Mouse (Mus musculus): ENCODE results near the gene Sh3pxd2a.

The Sh3pxd2a gene

DNA sequence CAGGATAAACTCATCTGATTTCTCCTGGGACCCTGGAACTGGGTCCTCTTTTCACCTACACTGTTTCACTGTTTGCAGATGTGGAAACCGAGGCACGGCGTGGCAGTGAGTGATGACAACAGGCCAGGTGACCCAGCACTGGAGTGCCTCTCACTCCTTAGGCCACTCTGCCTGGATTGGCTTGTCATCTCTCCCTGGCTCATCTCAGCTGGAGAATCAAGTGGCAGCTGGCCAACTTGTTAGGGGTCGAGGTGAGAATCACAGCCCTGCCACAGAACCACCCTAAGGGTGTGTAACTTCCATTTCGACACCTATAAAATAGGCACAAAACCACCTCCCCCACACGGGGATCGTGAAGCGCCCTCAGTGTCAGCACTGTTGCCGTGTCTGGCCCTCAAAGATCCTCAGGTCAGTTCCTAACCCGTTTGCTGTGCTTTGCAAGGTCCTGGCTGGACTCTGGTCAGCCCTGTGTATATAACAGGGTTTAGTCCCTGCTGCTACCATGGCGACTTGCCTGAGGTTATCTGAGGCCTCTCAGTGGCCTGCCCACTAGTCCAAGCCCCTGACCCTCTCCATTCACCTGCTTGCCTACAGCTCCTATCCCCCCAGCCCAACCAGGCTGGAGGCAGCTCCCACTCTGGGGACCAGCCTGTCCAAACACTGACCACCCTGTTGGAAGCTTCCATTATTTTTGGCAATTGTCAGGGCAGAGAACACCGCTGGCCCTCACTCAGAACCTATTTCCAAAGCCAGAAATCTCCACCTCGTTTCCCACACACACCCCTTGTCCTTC is 6.3 kb downstream of the Sh3pxd2a start:
- Histone ChIP-seq H3K27me3 (ENCODE audit: insufficient read depth, low read length) (peaks cover 39% of the 10 kb centered on the region), H3K9me3 (ENCODE audit: low read length) (no peaks in the 10 kb centered on the region), H3K36me3 (ENCODE audit: insufficient read depth, low read length) (0 out of 2 replicates have a peak, but pooled peaks cover 7% of the 10 kb centered on the region), H3K4me1 (replicated peaks; ENCODE audit: low read depth, low read length) (peaks cover 88% of the 10 kb centered on the region), H3K4me3 (replicated peaks; ENCODE audit: low read length) (peak overlapping the region; percentile 49)
- no peak for TF ChIP-seq CTCF (conservative IDR thresholded peaks at IDR 0.05; ENCODE audit: low read length)
- TF ChIP-seq NANOG (IDR thresholded peaks at IDR 0.05; ENCODE audit: borderline replicate concordance, low read length), result no peak
- no peak for TF ChIP-seq POU5F1 (IDR thresholded peaks at IDR 0.05; ENCODE audit: borderline replicate concordance, low read length)

DNA sequence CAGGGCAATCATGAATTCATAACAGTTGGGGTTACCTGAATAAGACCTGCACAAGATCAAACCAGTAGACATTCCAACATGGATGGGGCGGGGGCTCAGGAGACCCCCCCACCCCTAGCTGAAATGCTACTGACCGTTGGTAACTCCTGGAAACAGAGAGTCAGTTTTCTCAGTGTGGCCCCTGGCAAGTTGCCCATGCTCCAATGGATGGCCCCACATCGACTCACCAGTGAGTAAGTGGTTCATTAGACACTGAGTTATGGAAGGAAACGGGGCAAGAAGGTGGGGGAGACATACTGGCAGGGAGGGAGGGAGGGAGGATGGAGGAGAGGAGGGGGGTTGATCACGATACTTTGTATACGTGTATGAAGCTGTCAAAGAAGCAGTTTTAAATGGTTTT is 8.2 kb downstream of the Sh3pxd2a start:
- TF ChIP-seq NANOG (IDR thresholded peaks at IDR 0.05; ENCODE audit: borderline replicate concordance, low read length) (no peak), CTCF (conservative IDR thresholded peaks at IDR 0.05; ENCODE audit: low read length) (no peak), POU5F1 (IDR thresholded peaks at IDR 0.05; ENCODE audit: borderline replicate concordance, low read length) (no peak)
- Histone ChIP-seq H3K27me3 (ENCODE audit: insufficient read depth, low read length) (peaks cover 34% of the 10 kb centered on the region), H3K4me3 (replicated peaks; ENCODE audit: low read length) (no peak overlapping the region), H3K9me3 (ENCODE audit: low read length) (no peaks in the 10 kb centered on the region), H3K4me1 (replicated peaks; ENCODE audit: low read depth, low read length) (peaks cover 94% of the 10 kb centered on the region), H3K36me3 (ENCODE audit: insufficient read depth, low read length) (0 out of 2 replicates have a peak, but pooled peaks cover 7% of the 10 kb centered on the region)

DNA sequence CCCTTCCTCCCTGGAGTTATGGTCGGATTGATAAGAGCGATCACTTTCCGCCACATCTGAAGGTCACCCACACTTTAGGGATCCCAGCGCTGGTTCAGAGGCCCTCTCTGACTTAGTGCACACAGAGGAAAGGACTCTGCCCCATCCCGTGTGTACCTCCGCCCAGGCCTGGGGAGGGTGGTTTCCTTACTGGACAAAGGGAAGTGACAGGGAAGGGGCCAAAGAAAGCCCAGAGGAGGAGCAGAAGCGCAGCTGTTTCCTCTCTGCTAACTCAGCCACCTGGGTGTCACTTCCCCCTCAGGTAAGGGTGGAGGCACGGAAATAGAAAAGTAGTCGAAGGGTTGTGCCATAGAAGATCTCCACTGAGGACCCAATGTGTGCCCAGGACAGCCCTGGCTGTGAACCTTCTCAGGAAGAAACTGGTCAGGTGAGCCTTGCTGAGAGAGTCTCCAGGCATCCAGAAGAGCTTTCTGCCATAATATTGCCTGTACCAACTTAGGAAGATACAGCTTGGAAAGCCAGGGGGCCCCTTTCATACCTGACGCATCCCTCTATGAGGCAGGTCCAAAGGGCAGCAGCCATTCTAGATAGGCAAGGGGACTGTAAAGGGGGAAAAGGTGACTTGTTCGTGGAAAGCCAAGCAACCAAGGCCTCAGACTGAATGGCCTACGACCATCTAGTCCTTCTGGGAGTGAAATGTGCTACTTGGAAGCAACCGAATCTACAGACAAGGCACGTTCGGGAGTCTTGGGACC is 9.0 kb downstream of the Sh3pxd2a start:
- H3K4me1 ChIP-seq (replicated peaks; ENCODE audit: low read depth, low read length), result peaks cover 94% of the 10 kb centered on the region
- peak overlapping the region; percentile 46 for H3K4me3 ChIP-seq (replicated peaks; ENCODE audit: low read length)
- no peaks in the 10 kb centered on the region for H3K9me3 ChIP-seq (ENCODE audit: low read length)
- TF ChIP-seq CTCF (conservative IDR thresholded peaks at IDR 0.05; ENCODE audit: low read length) (no peak), NANOG (IDR thresholded peaks at IDR 0.05; ENCODE audit: borderline replicate concordance, low read length) (no peak), POU5F1 (IDR thresholded peaks at IDR 0.05; ENCODE audit: borderline replicate concordance, low read length) (no peak)
- peaks cover 34% of the 10 kb centered on the region for H3K27me3 ChIP-seq (ENCODE audit: insufficient read depth, low read length)
- 0 out of 2 replicates have a peak, but pooled peaks cover 7% of the 10 kb centered on the region for H3K36me3 ChIP-seq (ENCODE audit: insufficient read depth, low read length)

DNA sequence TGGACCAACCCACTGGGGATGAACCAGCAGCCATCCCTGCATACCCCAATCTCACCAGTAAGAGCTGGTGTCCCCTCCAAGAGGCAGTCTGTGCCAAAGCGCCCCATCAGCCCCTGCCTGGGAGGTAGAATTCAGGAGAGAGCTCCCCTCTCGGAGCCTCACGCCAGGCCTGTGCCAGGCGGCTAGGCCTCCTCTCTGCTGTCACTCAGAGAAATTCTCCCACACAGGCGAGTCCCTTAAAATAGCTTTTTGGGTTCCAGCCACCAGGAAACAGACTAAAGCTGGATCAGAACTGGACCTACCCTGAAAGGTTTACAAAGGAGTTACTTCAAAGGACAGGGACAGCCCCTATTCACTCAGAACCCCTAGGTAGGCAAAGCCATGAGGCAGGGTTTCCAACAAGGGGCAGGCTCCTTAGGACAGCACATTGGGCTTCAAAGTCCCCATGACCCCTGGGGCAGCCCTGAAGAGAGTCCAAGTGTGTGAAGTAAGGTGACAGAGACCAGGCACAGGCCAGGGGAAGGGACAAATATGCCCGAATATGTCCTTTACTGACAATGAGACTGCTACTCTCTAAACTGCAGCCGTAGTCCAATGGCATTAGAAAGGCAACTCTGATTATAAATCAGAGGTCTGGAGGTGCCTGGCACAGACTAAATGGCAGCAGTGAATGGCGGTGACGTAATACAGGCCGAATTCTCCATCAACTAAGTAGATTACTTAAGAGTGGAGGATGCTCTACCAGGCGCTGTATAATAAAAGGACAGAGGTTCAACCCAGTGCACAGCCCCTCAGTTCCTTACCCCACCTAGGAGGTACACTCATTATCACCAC is 9.8 kb downstream of the Sh3pxd2a start:
- peaks cover 91% of the 10 kb centered on the region for H3K4me1 ChIP-seq (replicated peaks; ENCODE audit: low read depth, low read length)

DNA sequence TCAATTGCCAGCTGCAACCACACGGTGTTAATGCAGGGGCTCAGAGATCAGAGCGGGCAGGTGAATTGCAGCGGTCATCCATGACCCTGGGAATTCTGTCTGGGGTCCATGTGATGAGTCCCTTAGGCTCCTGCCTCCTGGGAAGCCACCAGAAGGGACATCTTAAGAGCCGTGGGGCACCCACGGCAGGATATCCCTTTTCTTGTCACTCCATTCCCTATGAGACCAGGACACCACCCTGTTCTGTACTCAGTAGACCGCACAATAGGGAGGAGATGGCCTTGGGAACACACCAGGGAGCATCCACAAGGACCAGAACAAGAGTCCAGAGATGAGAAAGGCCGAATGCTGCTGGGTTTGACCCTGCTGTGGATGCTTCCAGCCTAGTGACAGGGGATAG is 10.8 kb downstream of the Sh3pxd2a start:
- H3K4me1 ChIP-seq (replicated peaks; ENCODE audit: low read depth, low read length), result peaks cover 91% of the 10 kb centered on the region
- H3K9me3 ChIP-seq (ENCODE audit: low read length), result no peaks in the 10 kb centered on the region
- peaks cover 24% of the 10 kb centered on the region for H3K27me3 ChIP-seq (ENCODE audit: insufficient read depth, low read length)
- no peak overlapping the region for H3K4me3 ChIP-seq (replicated peaks; ENCODE audit: low read length)
- no peaks in the 10 kb centered on the region for H3K36me3 ChIP-seq (ENCODE audit: insufficient read depth, low read length)
- no peak for TF ChIP-seq CTCF (conservative IDR thresholded peaks at IDR 0.05; ENCODE audit: low read length)
- no peak for TF ChIP-seq POU5F1 (IDR thresholded peaks at IDR 0.05; ENCODE audit: borderline replicate concordance, low read length)
- TF ChIP-seq NANOG (IDR thresholded peaks at IDR 0.05; ENCODE audit: borderline replicate concordance, low read length), result no peak

More for the DNA sequence above, 9.8 kb downstream of the Sh3pxd2a start:
- Histone ChIP-seq H3K27me3 (ENCODE audit: insufficient read depth, low read length) (peaks cover 33% of the 10 kb centered on the region), H3K4me3 (replicated peaks; ENCODE audit: low read length) (peak overlapping the region; percentile 46), H3K9me3 (ENCODE audit: low read length) (no peaks in the 10 kb centered on the region), H3K36me3 (ENCODE audit: insufficient read depth, low read length) (0 out of 2 replicates have a peak, but pooled peaks cover 4% of the 10 kb centered on the region)
- TF ChIP-seq CTCF (conservative IDR thresholded peaks at IDR 0.05; ENCODE audit: low read length), result no peak
- no peak for TF ChIP-seq POU5F1 (IDR thresholded peaks at IDR 0.05; ENCODE audit: borderline replicate concordance, low read length)
- TF ChIP-seq NANOG (IDR thresholded peaks at IDR 0.05; ENCODE audit: borderline replicate concordance, low read length), result no peak

DNA sequence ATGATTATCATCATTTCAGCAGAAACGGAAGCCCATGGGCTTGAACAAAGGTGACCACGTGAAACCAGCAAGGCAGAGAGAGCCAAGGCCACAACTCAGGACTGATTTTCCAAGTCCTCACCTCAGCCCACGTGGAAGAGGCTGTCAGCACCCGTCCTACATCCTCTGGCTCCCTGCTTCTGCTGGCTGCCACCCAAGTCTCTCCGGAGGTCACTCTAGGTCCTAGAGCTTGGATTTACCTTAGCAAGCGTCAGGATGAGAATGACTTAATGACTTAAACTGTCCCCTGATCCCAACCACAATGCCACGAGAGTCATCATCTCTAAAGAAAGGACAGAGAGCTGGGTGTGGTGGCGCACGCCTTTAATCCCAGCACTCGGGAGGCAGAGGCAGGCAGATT is 11.5 kb downstream of the Sh3pxd2a start:
- H3K36me3 ChIP-seq (ENCODE audit: insufficient read depth, low read length), result no peaks in the 10 kb centered on the region
- peaks cover 91% of the 10 kb centered on the region for H3K4me1 ChIP-seq (replicated peaks; ENCODE audit: low read depth, low read length)
- H3K9me3 ChIP-seq (ENCODE audit: low read length), result no peaks in the 10 kb centered on the region
- peaks cover 18% of the 10 kb centered on the region for H3K27me3 ChIP-seq (ENCODE audit: insufficient read depth, low read length)
- H3K4me3 ChIP-seq (replicated peaks; ENCODE audit: low read length), result no peak overlapping the region
- no peak for TF ChIP-seq CTCF (conservative IDR thresholded peaks at IDR 0.05; ENCODE audit: low read length)
- TF ChIP-seq POU5F1 (IDR thresholded peaks at IDR 0.05; ENCODE audit: borderline replicate concordance, low read length), result no peak
- TF ChIP-seq NANOG (IDR thresholded peaks at IDR 0.05; ENCODE audit: borderline replicate concordance, low read length), result no peak

DNA sequence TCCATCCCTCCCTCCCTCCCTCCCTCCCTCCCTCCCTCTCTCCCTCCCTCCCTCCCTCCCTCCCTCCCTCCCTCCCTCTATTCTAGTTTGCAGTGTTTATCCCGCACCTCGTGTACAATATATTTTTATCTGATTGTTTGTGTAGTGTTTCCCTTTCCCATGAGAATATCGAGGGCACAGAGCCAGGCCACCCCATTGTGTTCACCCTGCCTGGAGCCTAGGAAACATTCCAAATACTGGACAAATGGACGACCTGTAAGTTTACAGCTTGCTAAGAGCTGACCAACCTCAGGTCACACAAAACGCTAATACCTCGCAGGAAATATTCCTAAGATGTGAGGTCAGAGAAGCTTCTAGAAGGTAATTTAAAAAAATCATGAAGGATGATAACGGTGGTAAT is 12.0 kb downstream of the Sh3pxd2a start:
- Histone ChIP-seq H3K4me1 (replicated peaks; ENCODE audit: low read depth, low read length) (peaks cover 91% of the 10 kb centered on the region), H3K36me3 (ENCODE audit: insufficient read depth, low read length) (no peaks in the 10 kb centered on the region), H3K4me3 (replicated peaks; ENCODE audit: low read length) (no peak overlapping the region), H3K27me3 (ENCODE audit: insufficient read depth, low read length) (peaks cover 14% of the 10 kb centered on the region), H3K9me3 (ENCODE audit: low read length) (no peaks in the 10 kb centered on the region)
- TF ChIP-seq NANOG (IDR thresholded peaks at IDR 0.05; ENCODE audit: borderline replicate concordance, low read length), result no peak
- no peak for TF ChIP-seq CTCF (conservative IDR thresholded peaks at IDR 0.05; ENCODE audit: low read length)
- TF ChIP-seq POU5F1 (IDR thresholded peaks at IDR 0.05; ENCODE audit: borderline replicate concordance, low read length), result no peak
